Mouse (Mus musculus) lung, postnatal 4 days (tissue): ENCODE measurements around the gene Gjc2.
"Not testable (repeated sequence)": the region's sequence is repeated elsewhere in the genome, so short reads cannot be mapped to it uniquely, and the experiment has no call there.

Experiments
- DNase-seq, 2 experiments: peaks; one replicate each; pipeline ENCODE4 v3.0.0; 2021

Gene Gjc2

GRCm38 (mm10) chr11:59182864-59183331, at the start of gene Gjc2:
Gene Gjc2, minus strand, starts transcription at chr11:59183213.
- DNase-seq: peak; percentile 55 to 82

- DNase-seq: no peak
Measured at GRCm38 (mm10) chr11:59232797-59233196, 49.8 kb upstream of the Gjc2 start.

- peak; percentile 65 to 80 for DNase-seq
Measured at GRCm38 (mm10) chr11:59230144-59230760, 47.2 kb upstream of the Gjc2 start.

DNA sequence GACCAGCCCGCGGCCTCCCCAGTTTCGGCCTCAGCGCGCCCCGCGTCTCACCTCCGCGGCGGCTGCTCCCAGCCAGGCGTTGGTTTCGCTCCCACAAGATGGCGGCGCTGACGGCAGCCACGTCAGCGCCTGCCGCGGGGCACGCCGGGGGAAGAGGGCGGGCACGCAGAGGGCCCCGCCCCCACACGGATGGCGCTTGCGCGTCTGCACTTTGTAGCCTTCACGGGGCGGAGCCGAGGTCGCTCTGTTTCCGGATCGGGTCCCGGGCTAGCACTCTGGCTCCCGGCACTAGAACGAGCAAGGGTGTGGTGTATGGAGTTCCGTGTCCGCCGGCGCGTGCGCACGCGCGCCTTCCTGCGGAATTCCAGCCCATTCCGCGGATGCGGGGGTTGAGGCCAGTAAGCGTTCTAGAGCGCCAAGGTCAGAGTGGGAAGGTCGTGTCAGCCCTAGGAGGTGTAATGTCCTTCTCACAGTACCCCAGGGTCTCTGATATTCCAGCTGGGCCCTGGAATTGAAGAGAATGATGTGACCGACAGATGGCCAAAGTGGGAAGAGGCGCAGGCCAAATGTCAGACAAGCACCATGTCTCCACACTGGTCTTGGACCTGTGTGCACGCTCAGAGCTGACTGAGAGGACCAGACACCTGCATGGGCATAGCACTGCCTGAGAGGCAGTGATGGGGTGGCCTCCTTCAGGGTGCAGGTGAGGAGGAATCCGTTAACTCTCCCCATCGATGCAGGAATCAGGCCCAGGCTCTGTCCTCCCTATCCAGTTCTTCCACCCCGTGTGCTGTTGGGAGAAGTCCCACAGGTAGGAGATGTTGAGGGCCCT, 45.3 kb upstream of the Gjc2 start, which contains the start of gene Arf1:
Gene Arf1, minus strand, starts transcription at position 149 of the 832 bp plus-strand sequence.
- DNase-seq: peak; percentile 97 to 98

- DNase-seq: no peak
Measured at GRCm38 (mm10) chr11:59227604-59228121, 44.6 kb upstream of the Gjc2 start.

GRCm38 (mm10) chr11:59226787-59227603, 44.0 kb upstream of the Gjc2 start:
- peak in 1 of 2 experiments; percentile 40 for DNase-seq

DNA sequence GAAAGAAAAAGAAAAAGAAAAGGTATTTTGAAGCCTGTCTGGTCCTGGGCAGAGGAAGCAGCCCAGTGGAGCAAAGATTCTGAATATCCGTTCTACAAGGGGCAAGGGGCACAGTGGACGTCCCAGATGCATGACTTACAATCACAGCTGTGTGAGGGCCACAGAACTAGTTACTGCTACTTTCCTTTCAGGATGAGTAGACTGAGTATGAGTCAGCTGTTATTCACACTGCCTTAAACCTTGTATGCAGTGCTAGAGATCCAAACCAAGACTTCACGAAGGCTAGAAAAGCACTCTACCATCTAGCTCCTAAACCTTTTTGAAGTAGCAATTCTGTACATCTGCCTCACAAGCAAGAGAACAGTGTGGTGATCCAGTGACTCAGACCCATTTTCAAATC, 43.2 kb upstream of the Gjc2 start:
- no peak for DNase-seq

- no peak for DNase-seq
Measured at GRCm38 (mm10) chr11:59225167-59225566, 42.2 kb upstream of the Gjc2 start.

DNA sequence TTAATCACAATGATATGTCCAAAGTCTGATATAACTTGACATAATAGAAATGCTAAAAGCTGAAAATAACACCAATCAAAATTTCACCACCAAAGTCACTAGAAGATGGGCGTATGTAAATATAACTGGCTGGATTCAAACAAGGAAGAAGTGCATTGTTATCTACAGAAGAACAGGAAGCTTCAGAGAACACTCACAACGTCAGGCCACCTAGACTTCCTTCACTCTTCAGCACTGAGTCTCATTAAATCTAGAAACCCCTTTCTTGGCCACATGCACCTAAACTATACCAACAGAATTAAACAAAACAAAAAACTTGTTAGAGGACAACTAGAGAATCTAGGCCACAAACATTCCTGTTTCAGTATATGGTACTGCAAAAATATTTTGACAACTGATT, 41.5 kb upstream of the Gjc2 start:
- DNase-seq: no peak

DNA sequence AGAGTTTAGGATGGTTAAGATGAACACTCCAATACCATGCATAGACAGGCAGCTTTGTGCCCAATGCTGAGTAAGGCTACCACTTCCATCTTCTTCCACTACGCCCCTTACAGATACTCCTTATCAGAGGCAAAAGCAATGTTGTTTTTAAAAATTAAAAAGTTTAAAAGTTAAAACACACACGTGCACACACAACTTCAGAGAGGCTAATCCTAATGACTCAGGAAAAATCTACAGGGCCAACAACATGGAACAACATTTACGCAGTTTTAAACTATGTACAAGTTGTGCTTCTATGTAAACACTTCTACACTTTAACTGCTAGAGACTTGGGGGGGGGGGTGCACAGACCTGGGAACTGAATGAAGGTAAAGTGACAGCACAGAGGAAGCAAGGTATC, 41.0 kb upstream of the Gjc2 start:
- no peak for DNase-seq

DNA sequence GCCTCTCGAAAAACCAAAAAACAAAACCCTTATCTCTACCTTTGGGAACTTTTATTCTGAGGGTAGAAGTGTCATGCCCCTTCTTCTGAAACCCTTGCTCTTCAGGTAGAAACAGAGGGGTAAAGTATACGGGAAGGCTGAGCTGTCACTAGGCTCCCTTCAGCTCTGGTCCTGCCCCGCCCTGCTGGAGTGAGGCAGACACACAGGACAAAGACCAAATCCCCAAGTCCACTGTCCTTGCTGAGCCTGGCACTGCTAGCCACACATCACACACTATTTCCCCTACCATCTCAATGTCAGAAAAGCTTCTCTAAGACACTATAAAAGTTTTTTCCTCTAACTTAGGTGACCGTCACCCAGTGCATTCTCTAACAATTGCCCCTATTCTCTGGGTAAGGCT, 39.3 kb upstream of the Gjc2 start:
- no peak for DNase-seq

DNA sequence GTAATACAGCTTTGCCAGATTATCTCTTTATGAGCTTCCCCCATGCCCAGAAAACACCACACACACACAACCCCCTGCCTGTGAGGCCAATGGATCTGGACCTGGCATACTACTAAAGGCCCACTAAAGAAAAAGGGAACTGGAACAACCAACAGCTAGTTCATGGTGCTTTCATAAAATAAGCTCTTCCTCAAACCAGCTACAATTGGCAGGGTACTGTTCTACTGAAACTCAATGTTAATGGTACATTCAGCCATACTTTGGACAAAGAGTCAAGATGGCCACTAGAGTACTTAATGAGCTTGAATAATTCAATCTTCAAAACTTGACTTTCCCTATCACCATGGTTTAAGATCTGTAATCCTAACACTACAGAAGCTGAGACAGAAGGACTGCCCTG, 38.6 kb upstream of the Gjc2 start:
- DNase-seq: no peak

DNA sequence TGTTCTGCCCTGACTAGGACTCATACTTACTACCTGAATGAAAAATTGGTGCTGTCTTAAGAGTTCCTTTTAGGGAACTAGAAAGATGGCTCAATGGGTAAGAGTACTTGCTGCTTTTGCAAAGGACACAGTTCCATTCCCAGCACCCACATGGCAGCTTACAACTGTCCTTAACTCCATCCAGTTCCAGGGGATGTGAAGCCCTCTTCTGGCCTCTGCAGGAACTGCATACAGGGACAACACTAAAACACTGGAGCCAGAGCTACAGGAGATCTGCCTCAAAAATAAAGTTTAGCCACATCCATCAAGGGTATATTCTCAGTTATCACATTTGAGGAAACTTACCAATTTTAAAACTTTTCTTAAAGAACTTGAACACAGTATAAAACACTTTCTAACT, 36.1 kb upstream of the Gjc2 start:
- DNase-seq: peak in 1 of 2 experiments; percentile 59

DNA sequence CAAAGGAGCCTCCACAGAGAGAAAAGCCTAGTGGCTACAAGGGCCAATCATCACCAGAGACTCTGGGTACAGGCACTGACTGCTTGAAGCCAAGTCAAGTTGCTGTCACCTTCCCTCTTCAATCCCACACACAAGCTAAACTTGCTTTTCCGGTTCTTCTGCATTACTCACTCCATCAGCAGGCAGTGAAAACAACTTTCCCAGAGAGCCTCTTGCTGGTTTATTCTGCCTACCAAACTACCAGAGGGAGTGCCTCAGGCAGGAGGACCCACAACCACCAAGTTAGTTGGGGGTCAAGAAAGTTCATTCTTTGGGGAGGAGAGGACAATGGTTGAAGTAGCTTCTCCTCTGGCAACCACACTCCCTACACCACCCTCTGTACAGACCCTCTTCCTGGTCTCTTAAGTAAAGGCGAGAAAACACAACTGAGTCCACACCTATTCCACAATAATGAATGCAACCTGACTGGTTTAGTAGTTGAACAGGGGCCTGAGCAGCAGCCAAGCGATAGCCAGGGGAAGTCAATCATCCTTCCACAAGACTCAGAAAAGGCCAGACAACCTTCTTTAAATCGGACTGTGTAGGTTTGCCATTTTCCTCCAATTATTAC, 35.5 kb upstream of the Gjc2 start:
- peak; percentile 27 to 51 for DNase-seq

DNA sequence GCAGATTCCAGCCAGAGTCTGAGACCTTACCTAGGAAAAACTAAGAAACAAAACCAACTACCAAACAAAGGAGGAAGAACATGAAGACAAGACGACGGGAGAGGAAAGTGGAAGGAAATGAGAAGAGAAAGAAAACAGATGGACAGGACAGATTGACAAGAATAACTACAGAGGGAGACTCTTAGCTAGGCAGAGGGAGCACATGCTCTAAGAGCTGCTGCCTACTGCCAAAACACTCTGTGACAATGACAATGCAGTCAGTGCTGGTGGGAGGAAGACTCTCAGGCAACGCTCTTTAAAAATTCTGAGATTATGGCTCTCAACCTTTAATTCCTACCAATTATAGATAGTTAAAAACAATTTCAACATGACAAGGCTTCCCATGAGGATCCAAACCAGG, 33.9 kb upstream of the Gjc2 start:
- no peak for DNase-seq

GRCm38 (mm10) chr11:59212892-59213494, 30.0 kb upstream of the Gjc2 start:
- DNase-seq: no peak

GRCm38 (mm10) chr11:59212320-59212719, 29.3 kb upstream of the Gjc2 start:
- DNase-seq: peak; percentile 37 to 39

GRCm38 (mm10) chr11:59211561-59211960, 28.5 kb upstream of the Gjc2 start:
- not testable (repeated sequence) for DNase-seq

DNA sequence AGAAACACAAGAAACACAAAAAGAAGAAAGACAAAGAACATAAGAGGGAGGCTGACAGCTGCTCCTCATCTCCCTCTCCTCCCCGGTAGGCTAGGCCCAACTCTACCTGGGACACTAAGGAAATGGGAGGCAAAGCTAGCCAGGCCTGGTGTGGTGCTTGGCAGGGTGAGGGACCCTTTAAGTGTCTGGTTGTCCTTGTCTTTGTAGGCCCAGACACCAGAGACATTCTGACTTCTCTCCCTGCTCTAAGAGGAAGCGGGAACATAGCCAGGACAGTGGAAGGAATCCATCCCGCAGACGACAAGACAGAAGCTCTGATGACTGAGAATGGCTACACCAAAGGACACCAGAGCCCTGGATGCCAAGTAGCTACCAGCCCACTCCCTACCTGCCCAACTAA, 27.0 kb upstream of the Gjc2 start:
- DNase-seq: no peak

- DNase-seq: no peak
Measured at GRCm38 (mm10) chr11:59209580-59209979, 26.6 kb upstream of the Gjc2 start.

GRCm38 (mm10) chr11:59209003-59209441, 26.0 kb upstream of the Gjc2 start:
- DNase-seq: peak; percentile 82 to 85
